ENCODE assay signal across 9 mouse cellular contexts in the genomic region with DNA sequence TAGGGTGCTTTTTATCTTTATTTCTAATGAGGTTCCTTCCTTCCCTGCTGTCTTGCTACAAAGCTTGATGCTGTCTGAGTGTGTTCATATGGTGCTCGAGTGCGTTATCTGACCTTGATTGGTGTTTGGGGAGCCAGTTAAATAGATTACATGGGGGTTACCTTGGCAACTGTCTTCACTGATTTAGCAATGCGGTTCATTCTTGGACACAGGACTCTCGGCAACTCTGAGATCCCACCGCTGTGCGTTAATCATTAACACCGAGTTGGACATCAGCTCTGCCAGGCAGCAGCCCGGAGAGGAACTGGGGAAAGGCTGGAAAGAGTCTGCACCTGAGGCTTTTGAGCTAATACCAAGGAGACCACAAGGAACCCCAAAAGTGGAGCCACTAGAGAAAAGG.
A peak's percentile ranks its signal among the peaks of the same experiment; 100 is the strongest.
DNase-seq lines count a peak whose midpoint lies in the region; ATAC-seq lines count a peak whose summit lies in the region.
"Had no signal": no experiment of that assay in that cellular context is flagged by ENCODE, and none has a peak within 500 bp of the region (broad histone marks: within the 10 kb centered on the region; RNA-seq: fewer than 3 reads in every experiment).

No protein-coding gene starts in this region.

- H3K27me3 ChIP-seq in forebrain, embryonic 11.5 days (ENCODE audit: control insufficient read depth, insufficient read depth, low read length), result no peaks in the 10 kb centered on the region
- no peaks in the 10 kb centered on the region for H3K27me3 ChIP-seq in forebrain, embryonic 15.5 days
- H3K27me3 ChIP-seq in hindbrain, embryonic 13.5 days, result no peaks in the 10 kb centered on the region

- no peaks in the 10 kb centered on the region for H3K4me1 ChIP-seq in forebrain, embryonic 11.5 days (replicated peaks; ENCODE audit: control insufficient read depth, insufficient read depth, low read length)
- no peaks in the 10 kb centered on the region for H3K4me1 ChIP-seq in forebrain, embryonic 15.5 days
- H3K4me1 ChIP-seq in hindbrain, embryonic 13.5 days (replicated peaks), result 0 out of 2 replicates have a peak, but pooled peaks cover 9% of the 10 kb centered on the region

- no peak overlapping the region for H3K27ac ChIP-seq in forebrain, embryonic 11.5 days (ENCODE audit: low read depth, low read length)
- H3K27ac ChIP-seq in forebrain, embryonic 15.5 days (replicated peaks), result no peak overlapping the region
- H3K27ac ChIP-seq in hindbrain, embryonic 13.5 days, result 0 out of 2 replicates have a peak overlapping the region, but pooled peaks have one; percentile 12

- WGBS in forebrain, embryonic 11.5 days, result 53% methylated on average over 8 of the region's 8 CpGs
- WGBS in forebrain, embryonic 15.5 days, result 37% methylated on average over 8 of the region's 8 CpGs
- 28% methylated on average over 8 of the region's 8 CpGs for WGBS in hindbrain, embryonic 13.5 days

- no peak overlapping the region for H3K4me2 ChIP-seq in forebrain, embryonic 11.5 days (ENCODE audit: low read depth, low read length, severe bottlenecking)
- no peak overlapping the region for H3K4me2 ChIP-seq in forebrain, embryonic 15.5 days (replicated peaks)
- peak overlapping the region; percentile 2; the same call in 1 of the 2 replicates for H3K4me2 ChIP-seq in hindbrain, embryonic 13.5 days

- no peak for ATAC-seq in forebrain, embryonic 11.5 days (replicated peaks; ENCODE audit: low FRiP score)
- no peak for ATAC-seq in forebrain, embryonic 15.5 days (replicated peaks)
- ATAC-seq in hindbrain, embryonic 13.5 days (ENCODE audit: low FRiP score), result peak; percentile 77
- ATAC-seq: CD4-positive, CD25-positive, alpha-beta regulatory T cell, adult 4 months had no signal

- H3K36me3 ChIP-seq in forebrain, embryonic 11.5 days (ENCODE audit: control insufficient read depth, insufficient read depth, low read length), result no peaks in the 10 kb centered on the region
- no peaks in the 10 kb centered on the region for H3K36me3 ChIP-seq in forebrain, embryonic 15.5 days
- no peaks in the 10 kb centered on the region for H3K36me3 ChIP-seq in hindbrain, embryonic 13.5 days

- peak; percentile 50 for DNase-seq in forebrain, embryonic 11.5 days (ENCODE audit: low spot score)
- peak; percentile 38 for DNase-seq in liver
- DNase-seq in retina, embryonic 14.5 days (ENCODE audit: low spot score), result peak; percentile 67
- DNase-seq in urinary bladder, postnatal 36 days (ENCODE audit: low spot score in 2 of 2), result no peak
- DNase-seq in cerebellum, adult 11 months, result no peak
- DNase-seq in urinary bladder, postnatal 25 days (ENCODE audit: low spot score), result no peak

- no peak overlapping the region for H3K4me3 ChIP-seq in forebrain, embryonic 11.5 days (ENCODE audit: low read depth, low read length)
- H3K4me3 ChIP-seq in forebrain, embryonic 15.5 days, result no peak overlapping the region
- H3K4me3 ChIP-seq in hindbrain, embryonic 13.5 days, result no peak overlapping the region

- no peak overlapping the region for H3K9ac ChIP-seq in forebrain, embryonic 11.5 days (ENCODE audit: low read length)
- H3K9ac ChIP-seq in forebrain, embryonic 15.5 days (replicated peaks), result no peak overlapping the region
- H3K9ac ChIP-seq in hindbrain, embryonic 13.5 days, result no peak overlapping the region

- H3K9me3 ChIP-seq in forebrain, embryonic 11.5 days (ENCODE audit: control insufficient read depth, low read length), result no peaks in the 10 kb centered on the region
- H3K9me3 ChIP-seq in forebrain, embryonic 15.5 days, result no peaks in the 10 kb centered on the region
- H3K9me3 ChIP-seq in hindbrain, embryonic 13.5 days, result no peaks in the 10 kb centered on the region

Comparison
In these comparisons a context has a peak if more than half of its experiments do, and no peak if none do; other contexts are left out.
1. DNase-seq: peak in forebrain, embryonic 11.5 days (single experiment), liver (single experiment) and retina, embryonic 14.5 days (single experiment); none in urinary bladder, postnatal 36 days (0 of 2), cerebellum, adult 11 months (single experiment) and urinary bladder, postnatal 25 days (single experiment).